Mouse (Mus musculus): ENCODE measurements at regions not wholly inside any gene's neighbourhood (a gene's known extent, or its start where the extent isn't known, plus 50 kb on each side); places are given as distances from the start of the nearest gene placed in this dataset.

DNA sequence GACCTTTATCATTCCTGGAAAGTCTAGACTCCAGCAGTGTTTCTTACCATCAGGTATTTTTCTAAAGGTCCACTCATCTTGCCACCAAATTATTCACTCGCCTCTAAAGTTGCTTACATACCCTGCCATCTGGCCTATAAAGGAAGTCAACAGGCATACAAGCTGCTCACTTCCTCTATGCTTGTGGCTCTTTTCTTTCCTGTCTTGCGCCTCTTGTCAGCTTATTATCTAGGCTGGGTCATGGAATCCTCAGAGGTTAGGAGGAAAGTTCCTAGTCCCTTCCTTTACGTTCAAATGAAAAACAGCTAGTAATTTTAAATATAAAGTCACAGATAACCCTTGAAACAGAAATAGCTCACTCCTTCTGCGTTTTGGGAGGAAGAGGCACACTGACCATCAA is 97.9 kb downstream of the Lipi start:
- DNase-seq: no peak

DNA sequence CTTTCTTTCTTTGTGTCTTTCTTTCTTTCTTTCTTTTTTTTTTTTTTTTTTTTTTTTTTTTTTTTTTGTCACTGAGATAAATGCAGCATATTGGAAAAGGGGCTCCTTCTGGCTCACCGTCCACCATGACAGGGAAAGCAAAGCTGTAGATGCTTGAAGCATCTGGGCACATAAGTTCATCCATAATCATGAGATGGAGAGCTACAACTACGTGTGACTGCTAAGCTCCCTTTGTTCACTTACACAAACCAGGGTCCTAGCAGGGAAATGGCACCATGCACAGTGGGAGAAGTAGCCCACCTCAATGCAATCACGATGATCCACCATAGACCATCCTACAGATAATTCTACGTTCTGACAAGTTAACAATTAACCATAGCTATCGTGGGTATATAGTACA is 102.0 kb downstream of the Lipi start:
- DNase-seq: no peak

DNA sequence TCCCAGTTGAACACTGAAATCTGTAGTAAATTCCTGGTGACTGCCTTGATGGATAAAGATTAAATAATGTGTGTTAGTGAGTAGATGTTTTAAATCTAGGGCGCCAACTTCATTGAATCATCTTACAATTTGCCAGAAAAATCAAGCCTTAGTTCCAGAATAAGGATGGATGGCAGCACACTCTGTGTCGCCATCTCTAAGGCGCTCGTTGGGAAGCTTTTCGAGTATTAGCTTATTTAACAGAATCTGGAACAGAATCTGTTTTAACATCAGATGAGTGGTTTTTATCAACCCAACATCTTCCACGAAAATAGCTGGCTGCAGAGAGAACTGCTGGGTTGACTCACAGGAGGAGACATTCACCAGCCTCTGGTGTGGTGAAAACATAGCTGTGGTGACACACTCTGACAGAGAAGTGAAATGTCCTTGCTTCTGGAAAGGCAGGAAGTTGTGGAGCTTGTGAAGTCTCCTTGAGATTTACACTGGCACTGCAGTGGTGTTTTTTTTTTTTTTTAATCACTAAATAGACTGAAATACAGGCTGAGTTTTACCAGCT is 120.4 kb downstream of the Lipi start:
- DNase-seq: no peak

DNA sequence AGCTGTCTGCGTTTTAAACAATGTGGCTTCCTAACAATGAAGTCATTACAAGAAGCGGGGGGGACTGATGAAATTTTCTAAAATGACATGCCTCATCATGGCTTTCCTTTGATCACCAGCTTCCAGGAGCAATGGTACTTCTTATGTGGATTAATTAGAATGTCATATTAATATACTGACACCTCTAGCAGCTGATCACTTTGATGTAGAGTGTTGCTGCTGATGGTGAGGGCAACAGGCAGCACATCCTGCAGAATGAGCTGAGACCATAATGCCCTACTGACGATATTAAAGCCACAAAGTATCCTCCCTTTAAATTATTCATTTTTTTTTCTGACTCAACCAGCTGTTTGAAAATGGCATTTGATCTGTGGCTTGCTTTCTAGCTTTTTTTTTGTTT is 123.7 kb downstream of the Lipi start:
- DNase-seq: no peak

DNA sequence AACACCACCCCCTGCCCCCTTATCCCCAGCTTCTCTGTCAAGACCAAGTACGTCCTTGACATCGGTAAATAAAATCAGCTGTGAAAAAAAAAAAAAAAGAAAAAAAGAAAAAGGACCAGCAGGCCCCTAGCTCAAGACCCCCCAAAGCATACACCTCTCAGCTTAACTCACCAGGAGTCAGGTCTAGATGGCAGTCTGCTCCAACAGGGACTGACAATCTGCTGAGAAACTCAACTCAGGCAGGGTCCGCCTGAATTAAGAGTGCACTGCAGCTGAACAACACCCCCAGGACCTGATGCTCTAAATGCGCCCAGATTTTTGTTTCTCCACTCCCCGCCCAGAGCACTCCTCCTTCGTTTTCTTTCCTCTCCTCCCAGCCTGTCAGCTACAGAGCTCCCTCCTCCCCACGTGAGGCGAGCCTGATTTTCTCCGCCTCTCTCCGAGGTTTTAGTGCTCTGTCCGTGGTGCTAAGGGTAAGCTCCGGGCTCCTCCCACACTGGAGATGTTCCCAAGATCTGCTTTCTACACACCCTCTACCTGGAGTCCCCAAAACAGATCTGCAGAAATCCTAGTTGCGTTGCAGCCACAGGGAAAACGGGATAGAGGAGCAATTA is 138.9 kb downstream of the Lipi start:
- DNase-seq: peak; percentile 5

DNA sequence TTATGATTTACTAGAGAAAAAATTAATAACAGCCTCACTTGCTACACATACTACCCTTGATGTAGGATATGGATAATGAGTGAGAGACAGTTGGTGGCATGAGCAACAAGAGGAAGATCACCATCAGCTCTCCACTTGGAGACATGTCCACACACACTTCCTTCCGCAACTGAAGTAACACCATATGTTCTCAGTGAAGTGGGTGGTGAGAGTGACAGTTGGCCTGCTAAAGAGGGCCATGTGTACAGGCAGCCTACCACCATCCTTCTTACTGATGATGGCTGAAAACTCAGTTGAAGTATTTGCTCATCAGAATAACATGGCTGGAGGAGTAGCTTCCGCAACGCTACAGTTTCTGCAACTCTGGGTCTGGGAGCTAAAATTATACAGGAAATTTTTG is 146.6 kb downstream of the Lipi start:
- DNase-seq: no peak

DNA sequence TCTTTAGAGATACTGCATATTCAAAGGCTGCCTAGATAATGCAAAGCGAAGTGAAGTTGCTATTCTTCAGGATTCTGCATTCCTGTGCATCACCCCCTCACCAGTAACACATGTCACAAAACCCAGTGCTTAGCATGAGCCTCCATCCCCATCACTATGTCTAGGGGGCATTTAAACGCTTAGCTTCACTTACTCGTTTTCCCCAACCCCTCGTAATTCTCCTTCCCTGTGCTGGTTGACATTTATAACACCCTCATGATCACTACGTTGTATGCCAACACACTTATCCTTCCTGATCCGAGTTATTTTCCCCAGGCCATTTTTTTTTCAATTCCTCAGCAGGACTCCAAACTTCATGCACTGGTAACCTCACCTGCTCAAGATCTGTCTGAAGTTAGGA is 152.6 kb downstream of the Lipi start:
- DNase-seq: no peak

DNA sequence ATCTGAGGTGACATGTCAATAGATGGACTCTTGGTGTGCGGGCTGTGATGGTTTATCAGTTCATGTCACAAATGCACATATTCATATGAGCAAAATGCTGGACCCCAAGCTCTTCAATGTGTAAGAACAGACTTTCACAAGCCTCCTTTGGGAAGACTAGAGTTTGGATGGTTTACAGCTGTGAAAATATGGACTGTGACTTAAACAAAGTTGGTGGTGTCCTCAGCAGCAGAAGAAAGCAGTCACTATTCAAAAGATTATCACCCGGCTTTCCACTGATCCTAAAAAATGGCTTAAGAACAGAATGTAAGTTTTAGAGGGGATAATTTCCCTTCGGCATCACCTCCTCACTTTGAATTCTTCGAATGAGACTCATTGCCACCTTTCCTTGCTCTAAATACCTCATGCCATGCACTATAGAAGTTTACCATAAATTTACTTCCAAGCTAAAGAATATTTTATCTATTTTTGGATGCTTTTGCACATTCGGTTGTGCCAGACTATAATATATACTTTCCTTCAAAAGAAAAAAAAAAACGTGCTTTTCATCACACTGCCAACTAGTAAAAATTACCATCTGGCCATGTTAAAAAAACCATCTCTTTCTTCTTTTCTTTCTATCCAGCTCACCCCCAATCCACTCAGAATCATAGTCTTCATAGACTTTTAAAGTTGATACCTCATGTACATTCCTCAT is 201.2 kb downstream of the Lipi start:
- no peak for DNase-seq

DNA sequence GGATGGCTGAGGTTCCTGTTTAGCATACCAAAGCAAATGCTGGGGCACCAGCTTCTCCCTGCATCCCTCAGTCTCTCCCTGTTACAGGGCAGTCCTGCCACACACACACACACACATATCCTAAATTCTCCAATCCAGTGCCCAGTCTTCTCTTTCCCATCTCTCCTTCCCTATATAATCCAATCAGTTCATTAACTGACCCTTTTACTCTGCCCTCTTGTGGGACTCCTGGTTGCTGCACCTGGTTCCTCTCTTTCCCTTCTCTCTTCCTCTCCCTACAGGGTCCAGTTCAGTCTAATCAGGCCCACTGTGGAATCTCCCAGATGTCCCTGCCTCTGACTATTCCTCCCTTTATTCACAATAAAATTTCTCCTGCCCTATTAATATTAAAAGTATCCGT is 204.7 kb downstream of the Lipi start:
- no peak for DNase-seq

DNA sequence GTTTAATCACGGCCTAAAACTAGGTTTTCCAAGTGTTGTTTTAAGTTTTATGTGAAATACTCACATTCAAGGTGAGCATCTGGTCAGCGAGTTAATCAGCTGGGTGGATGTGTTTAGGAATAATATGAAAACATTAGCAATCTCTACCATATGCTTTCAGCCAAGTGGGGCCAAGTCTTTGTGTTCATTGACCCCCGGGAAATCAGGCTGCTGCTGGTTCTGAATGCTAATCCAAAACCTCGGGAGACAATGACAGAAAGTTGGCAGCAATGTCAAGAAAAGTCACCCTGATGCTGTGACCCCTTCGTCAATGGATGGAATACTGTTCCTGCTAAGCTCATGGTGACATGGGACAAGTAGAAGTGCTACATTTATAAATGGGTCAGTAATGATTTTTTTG is 216.2 kb downstream of the Lipi start:
- no peak for DNase-seq

DNA sequence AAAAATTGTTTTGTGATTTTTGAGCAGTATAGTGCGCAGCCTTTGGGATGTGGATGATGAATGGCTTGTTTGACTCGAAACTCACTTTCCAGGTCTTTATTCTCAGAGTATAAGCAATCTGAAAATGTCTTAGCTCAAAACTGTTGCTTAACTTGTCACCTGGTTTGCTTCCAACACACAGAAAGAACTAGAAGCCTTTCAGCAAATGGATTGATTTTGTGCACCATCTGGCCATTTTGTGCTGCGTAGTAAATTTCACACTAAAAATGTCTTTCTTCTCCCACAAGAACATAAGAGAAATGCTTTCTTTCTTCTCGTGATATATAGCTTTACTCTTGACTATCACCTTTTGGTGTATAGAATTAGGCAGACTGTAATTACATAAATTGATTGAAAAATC is 219.1 kb downstream of the Lipi start:
- no peak for DNase-seq

DNA sequence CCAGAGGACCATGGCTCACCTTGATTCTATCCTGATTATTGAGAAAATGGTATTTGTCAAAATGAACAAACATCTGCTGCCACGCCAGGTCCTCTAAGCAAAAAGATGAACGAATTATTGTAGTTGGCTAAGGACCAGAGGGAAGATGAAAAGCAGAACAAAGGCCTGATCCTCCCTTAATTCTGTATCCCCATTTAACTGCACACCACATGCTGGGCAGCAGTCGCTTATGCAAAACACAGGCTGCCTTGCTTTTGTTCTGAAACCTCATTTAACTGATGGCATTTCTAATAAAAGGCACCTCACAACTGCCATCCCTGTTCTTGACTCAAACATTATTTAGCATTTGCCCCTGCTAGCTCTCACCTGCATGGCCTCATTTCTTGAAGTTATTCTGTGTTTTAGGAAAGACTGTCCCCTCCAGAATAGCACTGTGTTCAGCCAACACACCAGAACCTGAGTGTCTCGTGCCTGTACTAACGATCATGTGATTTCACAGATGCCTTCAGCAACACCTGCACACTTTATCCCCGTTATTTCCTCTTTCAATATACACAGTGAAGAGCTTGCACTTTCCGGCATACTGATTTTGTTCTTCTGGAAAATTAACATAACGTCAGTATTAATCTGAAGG is 220.4 kb downstream of the Lipi start:
- no peak for DNase-seq

DNA sequence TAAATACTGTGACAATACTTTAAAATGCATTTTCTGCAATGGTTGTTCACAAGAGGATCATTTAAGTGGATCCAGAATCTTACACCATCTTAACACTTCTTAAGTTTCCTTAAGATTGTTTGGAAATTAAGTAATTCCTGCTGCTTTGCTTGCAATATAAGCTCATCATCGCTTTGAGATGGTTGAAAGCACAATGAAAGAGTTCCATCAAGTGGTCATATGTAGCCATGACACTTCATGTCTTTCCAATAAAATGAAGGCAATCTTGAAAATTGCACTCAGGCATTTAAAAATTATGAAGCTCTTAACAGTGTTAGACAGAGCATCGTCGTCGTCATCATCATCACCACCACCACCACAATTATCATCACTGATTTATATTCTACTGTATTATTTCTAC is 223.8 kb downstream of the Lipi start:
- DNase-seq: no peak

DNA sequence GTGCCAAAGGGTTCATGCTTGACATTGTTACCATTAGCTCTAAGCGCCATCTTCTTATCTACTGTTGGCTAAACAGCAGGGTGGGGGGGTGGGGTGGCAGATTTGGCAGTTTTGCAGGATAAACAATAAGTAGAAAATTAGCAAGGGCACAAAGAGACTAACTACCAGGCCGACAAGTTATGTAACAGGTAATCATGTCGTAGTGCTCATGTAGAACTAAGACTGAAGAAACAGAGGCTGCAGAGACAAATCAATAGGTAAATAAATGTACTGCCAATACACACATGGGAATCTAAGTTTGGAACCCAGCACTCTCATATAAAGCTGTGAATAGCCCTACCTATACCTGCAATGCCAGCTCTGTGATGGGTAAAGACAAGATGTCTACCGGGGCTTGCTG is 225.1 kb downstream of the Lipi start:
- peak; percentile 12 for DNase-seq

DNA sequence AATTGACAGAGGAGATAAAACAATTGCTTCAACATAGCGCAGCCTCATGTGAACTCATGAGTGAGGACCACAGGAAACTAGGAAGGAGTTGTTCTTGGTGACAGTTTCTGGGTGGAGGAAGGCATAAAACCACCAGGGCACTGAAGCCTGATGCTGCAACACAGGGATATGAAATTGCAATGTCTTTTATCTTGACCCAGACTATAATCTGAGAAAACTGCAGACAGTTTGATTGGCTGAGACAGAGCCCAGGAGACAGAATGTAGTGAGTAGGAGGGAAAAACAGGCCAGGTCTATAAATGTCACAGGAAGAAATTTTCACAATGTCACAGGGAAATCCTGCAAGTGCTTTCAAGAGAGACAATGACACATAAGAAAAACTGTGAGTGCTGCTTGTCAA is 232.5 kb downstream of the Lipi start:
- DNase-seq: no peak

DNA sequence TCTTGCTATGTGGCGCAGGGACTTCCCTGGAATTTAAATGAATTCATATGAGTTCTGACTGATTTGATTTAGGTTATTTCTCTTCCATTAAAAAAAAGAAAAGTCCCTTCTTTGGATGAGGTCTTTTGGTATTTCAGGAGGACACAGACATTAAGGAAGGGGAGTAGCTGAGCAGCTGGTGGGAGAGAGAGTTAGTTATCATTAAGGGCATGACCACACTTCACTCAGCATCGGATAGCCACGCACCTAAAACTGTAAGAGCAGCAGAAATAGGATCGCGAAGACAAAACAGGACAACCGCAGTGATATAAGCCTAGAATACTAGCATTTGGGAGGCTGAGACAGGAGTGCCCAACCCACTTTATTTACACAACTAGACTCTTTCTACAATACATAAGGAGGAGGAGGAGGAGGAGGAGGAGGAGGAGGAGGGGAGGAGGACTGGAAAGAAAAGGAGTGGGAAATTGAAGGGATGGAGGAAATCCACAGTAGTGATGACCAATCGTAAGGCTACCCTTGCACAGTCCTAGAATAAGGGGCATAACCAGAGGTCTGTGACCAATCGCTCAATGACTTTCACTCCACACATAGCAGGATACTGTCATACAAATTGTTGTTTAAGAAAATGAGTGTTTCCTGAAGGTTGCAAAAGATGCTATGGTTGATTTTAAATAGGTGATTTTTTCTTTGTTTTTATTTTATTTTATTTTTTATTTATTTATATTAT is 241.5 kb downstream of the Lipi start:
- peak; percentile 5 for DNase-seq

DNA sequence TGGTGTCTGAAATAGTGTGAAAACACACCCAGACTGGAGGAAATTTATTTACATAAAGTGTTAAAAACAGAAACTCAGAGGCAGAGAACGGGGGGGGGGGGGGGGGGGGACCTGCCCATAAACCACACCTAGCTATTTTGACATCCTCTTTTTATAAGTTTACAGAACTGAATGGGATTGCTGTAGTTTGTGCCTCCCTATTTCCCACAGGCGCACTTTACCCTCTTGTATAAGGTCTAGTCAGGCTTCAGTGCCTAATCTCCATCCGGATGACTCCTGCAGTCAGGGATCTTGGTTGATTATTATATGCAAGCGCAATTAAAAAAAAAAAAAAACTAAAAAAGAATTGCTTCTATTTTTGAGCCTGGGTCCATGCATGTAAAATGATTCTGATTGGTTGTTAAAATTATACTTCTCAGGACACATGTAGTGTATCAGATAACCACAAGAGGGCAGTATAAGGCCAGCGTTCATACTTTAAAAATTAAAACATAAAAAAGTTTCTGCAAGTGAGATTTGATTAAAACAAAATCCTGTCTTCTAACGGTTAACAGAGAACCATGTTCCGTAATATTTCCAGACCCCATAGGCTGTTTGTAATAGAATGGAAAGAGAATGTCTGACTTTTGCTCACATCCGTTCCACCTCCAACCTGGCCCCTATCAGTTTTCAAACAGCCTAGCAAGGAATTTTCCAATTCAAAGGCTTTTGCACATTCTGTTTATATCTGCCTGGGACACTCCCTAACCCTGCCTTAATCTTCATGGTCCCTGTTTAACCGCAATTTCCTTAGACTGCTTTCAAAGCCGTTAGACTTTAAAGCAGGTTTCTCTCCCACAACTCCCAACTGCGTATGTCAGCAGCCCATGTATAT is 242.6 kb downstream of the Lipi start:
- DNase-seq: peak; percentile 19

DNA sequence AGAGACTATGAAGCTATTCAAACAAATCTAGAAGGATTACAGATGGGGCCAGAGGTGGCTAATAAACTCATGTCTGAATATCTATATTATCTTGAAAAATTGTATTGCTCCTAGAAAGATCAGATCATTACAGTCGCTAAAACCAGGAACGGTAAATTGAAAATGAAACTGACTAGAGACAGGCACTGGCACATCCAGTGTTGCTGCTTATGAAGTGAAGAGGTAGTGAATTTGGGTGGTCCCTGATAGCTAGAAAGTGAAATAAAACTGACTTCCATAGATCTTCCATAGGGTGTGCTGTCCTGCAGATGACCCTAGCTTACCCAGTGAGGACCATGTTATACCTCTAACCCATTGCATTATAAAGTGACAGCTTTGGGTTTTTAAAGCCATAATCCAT is 251.6 kb downstream of the Lipi start:
- DNase-seq: no peak

DNA sequence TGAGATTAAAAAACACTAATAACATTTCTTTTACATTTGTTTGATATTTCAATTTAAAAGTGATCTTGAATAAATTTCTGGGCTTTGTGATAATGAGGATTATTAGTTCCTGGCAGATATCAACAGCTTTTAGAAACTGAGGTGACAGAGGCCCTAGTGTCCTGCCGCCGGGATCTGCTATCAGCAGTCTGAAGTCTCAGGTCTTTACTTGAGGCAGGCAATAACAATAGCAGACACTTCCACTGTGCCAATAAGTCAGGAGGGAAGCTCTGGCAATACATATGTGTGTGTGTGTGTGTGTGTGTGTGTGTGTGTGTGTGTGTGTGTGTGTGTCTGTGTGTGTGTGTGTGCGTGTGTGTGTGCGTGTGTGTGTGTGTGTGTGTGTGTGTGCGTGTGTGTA is 252.1 kb downstream of the Lipi start:
- DNase-seq: no peak

DNA sequence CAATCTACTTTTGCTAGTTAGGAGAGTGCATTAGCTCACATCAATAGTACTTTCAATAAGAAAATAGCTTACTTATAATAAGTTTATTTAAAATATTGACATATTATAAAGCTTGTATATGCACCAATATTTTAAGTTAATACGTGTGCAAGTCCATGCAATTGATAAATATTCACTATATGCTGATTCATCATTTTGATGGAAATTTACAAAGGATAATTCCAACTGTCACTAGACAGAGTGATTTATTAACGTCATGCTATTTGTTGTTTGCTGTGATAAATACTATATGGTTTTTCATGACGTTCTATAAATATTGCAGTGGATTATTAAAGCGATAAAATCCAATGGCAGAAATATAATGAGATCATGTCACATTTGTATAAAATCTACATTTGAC is 253.0 kb downstream of the Lipi start:
- no peak for DNase-seq

DNA sequence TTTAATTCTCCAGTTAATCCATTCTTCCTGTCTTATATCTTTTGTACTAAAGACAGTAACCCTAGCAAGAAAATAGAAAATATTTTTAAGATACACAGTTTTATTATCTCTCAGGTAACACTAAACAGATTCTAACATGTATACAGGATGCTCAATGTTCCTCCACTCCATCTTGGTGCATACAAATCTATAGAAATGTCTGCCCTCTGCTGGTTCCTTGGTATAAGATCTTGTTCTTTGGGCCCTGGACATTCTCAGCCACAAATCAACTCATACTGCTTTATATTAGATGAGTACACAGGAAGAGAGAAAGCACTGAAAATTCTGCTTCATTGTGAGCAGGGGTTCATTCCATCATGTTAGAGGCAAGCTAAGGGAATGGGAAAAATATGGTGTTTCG is 260.6 kb downstream of the Lipi start:
- DNase-seq: no peak

DNA sequence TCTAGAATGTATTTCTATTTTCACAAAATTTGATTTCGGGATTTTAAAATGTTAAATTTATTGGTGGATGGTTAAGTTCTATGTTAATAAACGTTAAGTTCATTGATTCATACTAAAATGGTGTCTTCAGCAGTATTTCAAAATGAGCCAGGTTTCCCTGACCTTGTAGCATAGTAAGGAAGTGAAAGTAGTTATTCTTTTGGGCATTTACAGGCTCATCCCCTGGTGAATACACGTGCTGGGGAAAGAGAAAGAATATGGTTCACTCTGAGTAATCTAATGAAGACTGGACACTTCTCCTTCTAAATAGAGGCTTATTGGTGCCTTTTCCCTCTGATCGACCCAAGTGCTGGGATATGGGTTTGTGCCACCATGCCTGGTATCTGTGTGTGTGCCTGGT is 281.1 kb downstream of the Lipi start:
- no peak for DNase-seq

DNA sequence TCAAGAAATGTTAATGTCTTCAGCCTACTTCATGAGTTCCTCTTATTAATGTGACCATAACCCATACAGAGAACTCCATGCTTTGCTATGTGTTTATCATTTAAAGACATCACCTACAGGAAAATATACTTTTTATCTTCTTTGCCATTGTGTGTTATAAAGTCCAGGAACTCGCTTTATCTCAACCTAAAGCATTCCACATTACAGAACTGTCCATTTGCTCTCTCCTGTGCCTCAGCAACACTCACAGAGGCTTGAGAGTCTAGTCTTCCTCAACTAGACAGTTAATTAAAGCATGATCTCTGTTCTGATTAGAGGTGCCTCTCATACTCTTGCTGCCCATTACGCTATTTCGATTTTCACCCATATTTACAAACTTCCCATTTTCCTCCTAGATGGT is 288.4 kb downstream of the Lipi start:
- no peak for DNase-seq

All from liver (tissue).